Mouse (Mus musculus): ENCODE data around the gene AA986860. TPM values are rescaled to one million over a fixed set of nuclear protein-coding genes. Genes with fewer than 3 reads are reported as not detected.
A peak's percentile ranks its signal among the peaks of the same experiment; 100 is the strongest.

The AA986860 gene
- total RNA-seq, 2 experiments from 2014 or later = 0.92 to 1.0 TPM

- DNase-seq (ENCODE audit: extremely low spot score in 1 of 2, low spot score in 2 of 2) = no peak
- intact Hi-C loops (cut with DNase I) = no loop called here
These were observed 32.3 kb downstream of the AA986860 start for GRCm38 (mm10) chr1:130764027-130764461.

DNA sequence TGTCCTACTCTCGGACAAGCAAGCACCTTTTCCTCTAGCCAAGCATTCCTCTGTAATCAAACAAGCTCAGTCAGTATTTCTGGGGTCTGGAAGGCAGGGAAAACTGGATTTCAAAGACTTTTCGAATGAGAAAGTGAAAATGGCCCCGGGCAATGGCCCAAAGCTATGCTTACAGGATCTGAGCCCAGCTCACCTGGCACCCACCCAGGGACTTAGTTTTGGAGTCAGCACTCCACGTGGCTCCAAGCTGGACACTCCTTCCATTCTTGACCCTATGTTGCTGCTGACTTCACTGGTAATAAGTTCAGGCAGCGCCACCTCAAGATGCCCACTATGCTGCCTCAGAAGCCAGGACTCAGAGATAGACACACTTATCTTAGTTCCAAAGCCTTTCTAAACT lies 35.3 kb downstream of the AA986860 start:
- intact Hi-C loops (cut with DNase I) = no loop called here

DNA sequence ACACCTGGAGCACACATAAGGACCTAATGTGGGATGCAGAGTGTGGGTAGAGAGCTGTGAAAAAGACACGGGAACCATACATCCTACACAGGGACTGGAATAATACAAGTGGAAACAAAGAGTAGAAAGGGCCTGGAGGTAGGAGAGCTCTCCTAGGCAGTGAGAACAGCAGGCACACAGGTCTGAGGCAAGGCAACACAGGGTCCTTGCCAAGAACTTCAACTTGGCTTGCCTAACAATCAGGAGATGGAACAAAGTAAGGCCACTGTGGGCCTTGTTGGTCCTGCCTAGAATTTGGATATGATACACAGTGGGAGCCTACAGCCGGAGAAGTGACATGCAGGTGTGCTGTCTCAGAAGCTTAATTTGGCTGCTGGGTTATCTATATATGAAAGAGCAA lies 38.1 kb downstream of the AA986860 start:
- intact Hi-C loops (cut with DNase I) = no loop called here
- no peak for DNase-seq (ENCODE audit: extremely low spot score in 1 of 2, low spot score in 2 of 2)

More for the DNA sequence above, 35.3 kb downstream of the AA986860 start:
- no peak for DNase-seq (ENCODE audit: extremely low spot score in 1 of 2, low spot score in 2 of 2)

GRCm38 (mm10) chr1:130770487-130770886 lies 38.7 kb downstream of the AA986860 start:
- intact Hi-C loops (cut with DNase I) = no loop called here
- DNase-seq (ENCODE audit: extremely low spot score in 1 of 2, low spot score in 2 of 2) = no peak

DNA sequence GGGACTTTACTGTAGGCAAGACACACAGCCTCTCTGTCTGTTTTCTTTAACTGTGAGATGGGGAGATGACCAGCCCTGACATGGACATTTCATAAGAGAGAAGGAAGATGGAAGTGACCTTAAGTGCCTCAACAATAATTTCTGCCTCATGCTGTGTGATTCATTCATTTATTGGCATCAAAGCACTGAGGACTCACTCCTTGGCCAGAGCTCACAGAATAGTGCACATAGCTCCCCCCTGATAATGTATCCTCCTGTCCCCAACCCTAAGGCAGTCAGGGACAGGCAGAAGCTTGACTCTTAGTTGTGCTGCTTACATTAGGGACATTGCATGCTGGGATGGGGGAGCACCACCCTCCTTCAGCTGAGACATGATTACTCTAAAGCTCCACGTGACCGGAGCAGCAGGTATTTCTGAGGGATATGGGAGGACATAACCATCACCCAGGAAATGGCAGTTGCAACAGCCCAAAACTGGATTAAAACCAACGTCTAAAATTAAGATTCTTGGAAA lies 39.3 kb downstream of the AA986860 start:
- DNase-seq (ENCODE audit: extremely low spot score in 1 of 2, low spot score in 2 of 2) = no peak
- intact Hi-C loops (cut with DNase I) = no loop called here

- intact Hi-C loops (cut with DNase I) = no loop called here
- no peak for DNase-seq (ENCODE audit: extremely low spot score in 1 of 2, low spot score in 2 of 2)
These were observed 43.5 kb downstream of the AA986860 start for GRCm38 (mm10) chr1:130775234-130775633.

DNA sequence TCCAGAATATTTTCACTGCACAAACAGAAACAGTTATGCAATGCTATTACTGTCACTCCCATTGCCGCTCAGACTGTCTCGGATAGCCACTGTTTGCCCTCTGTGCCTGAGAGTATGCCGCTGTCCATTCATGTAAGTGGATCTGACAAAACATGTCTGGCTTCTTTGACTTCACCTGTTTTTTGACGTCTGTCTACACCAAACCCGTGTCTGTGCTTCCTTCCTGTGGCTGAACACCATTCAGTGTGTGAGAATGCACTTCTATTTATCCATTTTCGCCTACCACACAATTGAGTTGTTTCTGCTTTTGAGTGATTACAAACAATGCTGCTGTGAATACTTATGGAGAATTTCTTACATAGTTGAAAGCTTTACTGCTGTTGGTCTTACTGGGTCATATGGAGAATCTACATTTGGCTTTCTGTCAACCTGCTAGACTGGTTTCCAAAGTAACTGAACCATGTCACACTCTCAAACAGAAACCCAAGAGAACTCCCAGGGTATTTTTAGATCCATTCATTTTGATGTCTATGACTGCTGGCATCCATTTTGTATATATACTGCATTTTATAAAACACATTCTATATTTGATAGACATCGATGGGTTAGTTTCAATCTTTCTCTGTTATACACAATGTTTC lies 44.0 kb downstream of the AA986860 start:
- intact Hi-C loops (cut with DNase I) = no loop called here
- DNase-seq (ENCODE audit: extremely low spot score in 1 of 2, low spot score in 2 of 2) = no peak

GRCm38 (mm10) chr1:130776645-130777044 lies 44.9 kb downstream of the AA986860 start:
- intact Hi-C loops (cut with DNase I) = no loop called here
- DNase-seq (ENCODE audit: extremely low spot score in 1 of 2, low spot score in 2 of 2) = no peak

DNA sequence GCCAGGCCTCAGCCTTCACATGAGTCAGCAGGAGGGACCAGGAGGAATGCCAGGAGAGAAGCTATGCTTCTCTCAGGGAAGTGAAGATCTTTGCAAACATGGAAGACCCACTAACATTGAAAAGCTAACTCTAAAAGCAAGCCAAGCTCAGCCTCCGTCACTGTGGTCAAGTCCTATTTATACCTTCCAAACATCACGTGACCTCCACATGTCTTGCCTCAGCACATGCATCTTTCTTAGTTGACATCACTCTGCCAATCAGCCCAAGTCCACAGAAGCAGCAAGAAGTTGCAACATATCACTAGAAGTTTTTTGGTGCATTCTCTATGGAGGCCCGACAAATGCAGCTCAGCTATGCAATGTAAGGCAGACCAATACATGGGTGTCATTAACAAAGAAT lies 48.1 kb downstream of the AA986860 start:
- intact Hi-C loops (cut with DNase I) = no loop called here

GRCm38 (mm10) chr1:130784054-130784453 lies 52.3 kb downstream of the AA986860 start:
- intact Hi-C loops (cut with DNase I) = no loop called here
- DNase-seq (ENCODE audit: extremely low spot score in 1 of 2, low spot score in 2 of 2) = peak; percentile 29 to 35

More for the DNA sequence above, 48.1 kb downstream of the AA986860 start:
- no peak for DNase-seq (ENCODE audit: extremely low spot score in 1 of 2, low spot score in 2 of 2)

DNA sequence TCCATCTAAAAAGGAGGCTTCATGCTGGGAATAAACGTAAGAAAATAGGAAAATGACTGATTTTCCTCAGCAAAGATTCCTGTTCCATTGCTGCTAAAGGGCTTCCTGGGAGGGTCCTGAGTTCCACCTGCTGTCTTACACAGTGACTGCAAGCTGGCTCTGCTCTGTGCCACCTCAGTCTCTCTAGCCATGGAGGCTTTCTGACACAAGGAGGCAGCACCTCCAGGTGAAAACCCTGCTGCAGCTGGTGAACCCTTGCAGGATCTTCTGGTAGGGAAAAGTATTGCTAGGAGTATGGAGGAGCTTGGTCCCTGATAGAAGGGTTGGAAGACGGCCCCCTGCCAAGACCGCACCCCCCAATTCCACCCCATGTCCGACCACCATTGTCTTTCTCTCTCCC lies 55.2 kb downstream of the AA986860 start:
- intact Hi-C loops (cut with DNase I) = loop anchor here (5.0 kb wide), 1 partner anchor 100 kb away; no protein-coding TSS in a partner anchor

GRCm38 (mm10) chr1:130789512-130790451 lies 58.0 kb downstream of the AA986860 start:
- DNase-seq (ENCODE audit: extremely low spot score in 1 of 2, low spot score in 2 of 2) = no peak
- intact Hi-C loops (cut with DNase I) = loop anchor here (5.0 kb wide), 1 partner anchor 102 kb away; no protein-coding TSS in a partner anchor

More for the DNA sequence above, 55.2 kb downstream of the AA986860 start:
- DNase-seq (ENCODE audit: extremely low spot score in 1 of 2, low spot score in 2 of 2) = no peak

Other genes with a start within 250 kb of the AA986860 start
- gene Zp3r, start 102.4 kb upstream of the AA986860 start, total RNA-seq (2021) = not detected
- gene C4bp, start 70.3 kb upstream of the AA986860 start, total RNA-seq (2021) = not detected
- not detected for gene Gm29427, start 16.2 kb upstream of the AA986860 start, total RNA-seq (2021)
- gene Yod1, start 14.6 kb upstream of the AA986860 start, total RNA-seq (2021) = 10 to 100 TPM; 10.3 to 10.4 TPM
- gene Pfkfb2, start 2.7 kb upstream of the AA986860 start, total RNA-seq (2021) = 10 to 100 TPM; 42.5 to 43.7 TPM
- gene Fcamr, start 68.9 kb downstream of the AA986860 start, total RNA-seq (2021) = not detected
- gene Pigr, start 94.7 kb downstream of the AA986860 start, total RNA-seq (2021) = under 1 TPM; 0.08 to 0.21 TPM
- under 1 TPM in 1 of 2 experiments, not detected in 1; 0.79 TPM for gene Fcmr, start 133.7 kb downstream of the AA986860 start, total RNA-seq (2021)
- gene Il24, start 155.5 kb downstream of the AA986860 start, total RNA-seq (2021) = not detected
- gene Il20, start 179.5 kb downstream of the AA986860 start, total RNA-seq (2021) = not detected
- gene Il19, start 208.1 kb downstream of the AA986860 start, total RNA-seq (2021) = not detected